Mouse (Mus musculus): ENCODE measurements around the gene 4921504E06Rik.

4921504E06Rik gene

DNA sequence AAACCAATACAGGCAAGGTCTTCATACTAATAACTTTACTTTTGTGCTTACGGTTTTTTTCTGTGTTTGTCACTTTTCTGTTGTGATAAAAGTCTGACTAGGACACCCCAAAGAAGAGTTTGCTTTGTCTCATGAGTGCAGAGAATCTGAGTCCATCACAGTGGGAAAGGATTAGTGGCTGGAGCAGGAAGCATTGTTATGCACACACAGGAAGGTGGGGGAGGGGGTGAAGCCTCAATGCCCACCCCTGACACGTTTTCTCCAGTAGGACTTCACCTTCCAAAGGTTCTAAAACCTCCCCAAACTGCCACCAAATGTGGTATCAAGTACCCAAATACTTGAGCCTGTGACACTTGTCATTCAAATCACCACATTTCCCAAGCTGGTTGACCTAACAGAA lies 91.8 kb downstream of the 4921504E06Rik start:
- no peak overlapping the region for H3K4me3 ChIP-seq (replicated peaks; ENCODE audit: low read length)
- TF ChIP-seq POU5F1 (IDR thresholded peaks at IDR 0.05; ENCODE audit: borderline replicate concordance, low read length), result peak; percentile 88
- TF ChIP-seq CTCF (conservative IDR thresholded peaks at IDR 0.05; ENCODE audit: low read length), result no peak
- H3K36me3 ChIP-seq (ENCODE audit: insufficient read depth, low read length), result no peaks in the 10 kb centered on the region
- peaks cover 7% of the 10 kb centered on the region for H3K9me3 ChIP-seq (ENCODE audit: low read length)
- H3K4me1 ChIP-seq (replicated peaks; ENCODE audit: low read depth, low read length), result peaks cover 5% of the 10 kb centered on the region
- peaks cover 9% of the 10 kb centered on the region; the same call in 1 of the 2 replicates for H3K27me3 ChIP-seq (ENCODE audit: insufficient read depth, low read length)

DNA sequence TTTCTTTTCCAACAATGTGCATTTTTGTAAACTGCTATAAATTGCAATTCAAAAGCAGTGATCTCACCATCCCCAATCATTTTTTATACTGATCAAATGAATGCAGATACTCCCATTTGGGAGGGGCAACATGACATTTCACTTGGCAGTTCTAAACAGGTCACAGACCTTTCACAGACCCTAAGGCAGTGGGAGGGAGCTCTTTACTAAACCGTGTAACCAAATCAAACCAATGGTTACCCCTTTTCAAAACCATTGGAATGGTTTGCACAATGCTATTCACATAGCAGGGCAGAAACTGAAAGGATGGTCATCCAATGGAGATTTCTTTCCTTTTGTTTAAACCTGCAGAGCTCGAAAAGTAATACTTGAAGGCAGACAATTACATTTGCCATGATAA lies 94.9 kb downstream of the 4921504E06Rik start:
- Histone ChIP-seq H3K36me3 (ENCODE audit: insufficient read depth, low read length) (no peaks in the 10 kb centered on the region), H3K4me3 (replicated peaks; ENCODE audit: low read length) (no peak overlapping the region), H3K4me1 (replicated peaks; ENCODE audit: low read depth, low read length) (peaks cover 5% of the 10 kb centered on the region), H3K27me3 (ENCODE audit: insufficient read depth, low read length) (peaks cover 37% of the 10 kb centered on the region), H3K9me3 (ENCODE audit: low read length) (peaks cover 7% of the 10 kb centered on the region)
- no peak for TF ChIP-seq CTCF (conservative IDR thresholded peaks at IDR 0.05; ENCODE audit: low read length)
- no peak for TF ChIP-seq POU5F1 (IDR thresholded peaks at IDR 0.05; ENCODE audit: borderline replicate concordance, low read length)
- no peak for TF ChIP-seq NANOG (IDR thresholded peaks at IDR 0.05; ENCODE audit: borderline replicate concordance, low read length)

DNA sequence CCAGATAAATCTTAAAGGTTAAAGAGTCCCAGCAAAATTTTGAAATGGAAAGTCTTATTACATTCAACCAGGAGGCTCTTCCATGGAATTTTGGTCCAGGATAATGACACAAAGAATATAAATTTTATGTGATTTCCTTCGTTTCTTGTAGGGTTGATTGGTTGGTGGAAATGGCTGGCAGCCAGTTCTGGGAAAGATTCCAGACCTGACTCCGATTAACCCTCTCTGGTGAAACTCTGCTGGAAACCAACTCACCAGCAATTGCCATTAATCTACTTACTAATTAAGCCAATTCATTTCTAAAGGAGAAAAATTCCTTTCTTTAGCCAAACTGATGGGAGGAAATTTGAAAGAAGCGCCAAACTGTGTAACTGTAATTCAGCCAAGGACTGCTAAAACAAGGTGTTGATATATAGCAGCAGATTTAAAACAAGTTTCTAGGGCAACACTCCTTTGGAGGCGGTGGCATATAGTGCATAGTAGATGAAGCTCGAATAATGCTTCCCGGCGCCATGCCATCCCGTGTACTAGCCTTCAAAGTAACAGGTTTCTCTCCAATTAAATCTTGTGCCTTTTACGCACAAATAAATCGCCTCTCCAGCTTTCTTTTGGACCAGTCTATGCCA lies 97.7 kb downstream of the 4921504E06Rik start:
- H3K27me3 ChIP-seq (ENCODE audit: insufficient read depth, low read length), result peaks cover 65% of the 10 kb centered on the region
- H3K4me3 ChIP-seq (replicated peaks; ENCODE audit: low read length), result no peak overlapping the region
- no peaks in the 10 kb centered on the region for H3K9me3 ChIP-seq (ENCODE audit: low read length)
- TF ChIP-seq POU5F1 (IDR thresholded peaks at IDR 0.05; ENCODE audit: borderline replicate concordance, low read length), result no peak
- TF ChIP-seq NANOG (IDR thresholded peaks at IDR 0.05; ENCODE audit: borderline replicate concordance, low read length), result no peak
- TF ChIP-seq CTCF (conservative IDR thresholded peaks at IDR 0.05; ENCODE audit: low read length), result no peak
- peaks cover 13% of the 10 kb centered on the region; the same call in 1 of the 2 replicates for H3K4me1 ChIP-seq (replicated peaks; ENCODE audit: low read depth, low read length)
- H3K36me3 ChIP-seq (ENCODE audit: insufficient read depth, low read length), result no peaks in the 10 kb centered on the region

DNA sequence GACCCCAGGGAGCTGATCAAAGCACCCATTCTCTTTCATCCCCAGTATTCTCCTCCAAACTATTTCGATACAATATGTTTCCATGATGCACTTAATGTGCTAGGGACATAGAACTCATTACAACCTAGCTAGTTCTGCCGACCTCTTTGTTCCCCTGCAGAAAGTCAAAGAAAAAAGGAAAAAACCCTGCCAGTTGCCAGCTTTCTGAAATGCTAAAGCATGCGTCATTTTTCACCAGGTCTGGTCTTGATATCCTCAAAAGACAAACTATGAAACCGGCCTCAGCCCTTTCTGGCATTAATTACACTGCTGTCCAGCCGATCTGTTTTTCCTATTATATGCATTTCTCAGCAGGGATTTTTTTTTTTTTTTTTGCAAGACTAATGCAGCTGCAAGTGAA lies 98.5 kb downstream of the 4921504E06Rik start:
- peaks cover 72% of the 10 kb centered on the region for H3K27me3 ChIP-seq (ENCODE audit: insufficient read depth, low read length)
- H3K36me3 ChIP-seq (ENCODE audit: insufficient read depth, low read length), result no peaks in the 10 kb centered on the region
- H3K4me3 ChIP-seq (replicated peaks; ENCODE audit: low read length), result no peak overlapping the region
- peaks cover 13% of the 10 kb centered on the region; the same call in 1 of the 2 replicates for H3K4me1 ChIP-seq (replicated peaks; ENCODE audit: low read depth, low read length)
- TF ChIP-seq NANOG (IDR thresholded peaks at IDR 0.05; ENCODE audit: borderline replicate concordance, low read length) (no peak), POU5F1 (IDR thresholded peaks at IDR 0.05; ENCODE audit: borderline replicate concordance, low read length) (no peak), CTCF (conservative IDR thresholded peaks at IDR 0.05; ENCODE audit: low read length) (no peak)
- H3K9me3 ChIP-seq (ENCODE audit: low read length), result no peaks in the 10 kb centered on the region

DNA sequence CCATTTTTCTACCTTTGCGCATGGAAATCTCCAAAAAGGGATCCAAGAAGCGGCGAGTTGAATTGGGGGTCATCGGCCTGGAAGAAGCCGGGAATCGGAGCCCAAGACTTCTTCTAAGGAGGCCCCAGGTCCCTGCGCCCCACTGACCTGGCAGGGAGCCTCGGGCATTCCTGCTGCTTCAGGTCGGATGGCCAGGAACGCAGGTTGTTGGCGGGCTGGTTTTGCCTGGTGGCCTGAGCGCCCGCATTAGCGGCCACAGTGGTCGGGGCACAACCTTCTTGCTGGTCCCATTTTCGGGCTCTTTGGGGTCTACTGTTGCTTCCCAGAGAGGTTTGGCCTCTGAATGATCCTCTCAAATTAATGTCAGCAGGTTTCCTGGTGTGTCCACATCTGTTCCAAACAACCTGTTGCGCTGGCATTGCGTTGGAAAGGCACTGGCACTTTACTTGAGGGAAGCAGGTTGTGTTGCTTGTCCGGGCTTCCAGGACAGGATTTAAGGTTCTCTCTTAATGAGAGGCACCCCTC lies 101.1 kb downstream of the 4921504E06Rik start:
- TF ChIP-seq NANOG (IDR thresholded peaks at IDR 0.05; ENCODE audit: borderline replicate concordance, low read length) (no peak), POU5F1 (IDR thresholded peaks at IDR 0.05; ENCODE audit: borderline replicate concordance, low read length) (no peak), CTCF (conservative IDR thresholded peaks at IDR 0.05; ENCODE audit: low read length) (no peak)
- H3K4me3 ChIP-seq (replicated peaks; ENCODE audit: low read length), result peak overlapping the region; percentile 80
- peaks cover 93% of the 10 kb centered on the region for H3K27me3 ChIP-seq (ENCODE audit: insufficient read depth, low read length)
- H3K4me1 ChIP-seq (replicated peaks; ENCODE audit: low read depth, low read length), result peaks cover 22% of the 10 kb centered on the region
- H3K36me3 ChIP-seq (ENCODE audit: insufficient read depth, low read length), result no peaks in the 10 kb centered on the region
- no peaks in the 10 kb centered on the region for H3K9me3 ChIP-seq (ENCODE audit: low read length)

DNA sequence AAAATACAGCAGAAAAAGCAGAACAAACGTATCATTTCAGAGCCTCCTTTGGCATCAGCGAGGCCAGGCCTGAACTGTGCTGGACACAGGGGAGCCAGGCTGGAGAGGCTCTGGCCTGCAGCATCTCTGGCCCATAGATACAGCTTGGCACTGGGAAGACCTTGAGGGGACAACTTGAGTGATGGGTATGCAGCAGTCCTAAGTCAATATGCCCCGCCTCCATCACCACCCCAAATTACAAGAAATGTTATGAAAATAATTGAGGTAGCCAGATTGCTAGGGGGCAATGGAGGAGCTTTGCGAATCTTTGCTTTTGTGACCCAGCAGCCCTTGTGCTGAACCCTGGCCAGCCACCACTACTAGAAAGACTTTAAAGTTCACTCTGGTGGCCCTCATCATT lies 104.4 kb downstream of the 4921504E06Rik start:
- Histone ChIP-seq H3K4me3 (replicated peaks; ENCODE audit: low read length) (no peak overlapping the region), H3K9me3 (ENCODE audit: low read length) (no peaks in the 10 kb centered on the region), H3K36me3 (ENCODE audit: insufficient read depth, low read length) (no peaks in the 10 kb centered on the region), H3K4me1 (replicated peaks; ENCODE audit: low read depth, low read length) (peaks cover 39% of the 10 kb centered on the region), H3K27me3 (ENCODE audit: insufficient read depth, low read length) (peaks cover 96% of the 10 kb centered on the region)
- TF ChIP-seq CTCF (conservative IDR thresholded peaks at IDR 0.05; ENCODE audit: low read length) (no peak), POU5F1 (IDR thresholded peaks at IDR 0.05; ENCODE audit: borderline replicate concordance, low read length) (no peak), NANOG (IDR thresholded peaks at IDR 0.05; ENCODE audit: borderline replicate concordance, low read length) (no peak)

DNA sequence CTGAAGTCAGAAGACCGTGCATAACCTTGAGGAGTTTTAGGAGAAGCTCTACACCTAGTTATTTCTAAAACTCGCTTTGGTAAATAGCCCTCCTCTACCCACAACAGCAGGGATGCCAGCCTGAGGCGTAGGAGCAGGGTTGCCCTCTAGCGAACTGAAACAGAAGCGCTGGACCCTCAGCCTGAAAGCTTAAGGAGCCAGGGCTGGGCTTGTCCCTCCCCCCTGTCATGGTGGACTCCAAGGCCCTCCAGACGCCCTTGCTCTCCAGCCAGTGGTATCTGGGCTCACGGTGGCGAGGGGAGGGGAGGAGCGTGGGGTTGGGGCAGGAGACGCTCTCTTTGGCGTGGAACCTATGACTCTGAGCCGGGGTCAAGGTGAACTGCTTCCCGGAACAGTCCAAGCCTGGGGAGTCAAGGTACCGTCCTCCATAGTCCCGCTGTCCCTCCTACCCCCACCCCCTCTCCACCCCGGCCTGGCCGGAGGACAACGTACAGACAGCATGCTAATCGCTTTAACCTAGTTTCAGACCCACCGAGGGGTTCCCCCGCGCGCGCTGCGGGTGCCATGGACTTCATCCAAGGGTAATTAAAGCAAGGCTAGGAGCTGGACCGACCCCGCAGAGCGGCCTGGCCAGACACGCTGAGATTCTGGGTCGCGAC lies 105.5 kb downstream of the 4921504E06Rik start:
- Histone ChIP-seq H3K4me1 (replicated peaks; ENCODE audit: low read depth, low read length) (peaks cover 39% of the 10 kb centered on the region), H3K36me3 (ENCODE audit: insufficient read depth, low read length) (no peaks in the 10 kb centered on the region), H3K27me3 (ENCODE audit: insufficient read depth, low read length) (peaks cover 95% of the 10 kb centered on the region), H3K9me3 (ENCODE audit: low read length) (no peaks in the 10 kb centered on the region), H3K4me3 (replicated peaks; ENCODE audit: low read length) (peak overlapping the region; percentile 26)
- TF ChIP-seq POU5F1 (IDR thresholded peaks at IDR 0.05; ENCODE audit: borderline replicate concordance, low read length) (no peak), CTCF (conservative IDR thresholded peaks at IDR 0.05; ENCODE audit: low read length) (peak; percentile 23), NANOG (IDR thresholded peaks at IDR 0.05; ENCODE audit: borderline replicate concordance, low read length) (no peak)

DNA sequence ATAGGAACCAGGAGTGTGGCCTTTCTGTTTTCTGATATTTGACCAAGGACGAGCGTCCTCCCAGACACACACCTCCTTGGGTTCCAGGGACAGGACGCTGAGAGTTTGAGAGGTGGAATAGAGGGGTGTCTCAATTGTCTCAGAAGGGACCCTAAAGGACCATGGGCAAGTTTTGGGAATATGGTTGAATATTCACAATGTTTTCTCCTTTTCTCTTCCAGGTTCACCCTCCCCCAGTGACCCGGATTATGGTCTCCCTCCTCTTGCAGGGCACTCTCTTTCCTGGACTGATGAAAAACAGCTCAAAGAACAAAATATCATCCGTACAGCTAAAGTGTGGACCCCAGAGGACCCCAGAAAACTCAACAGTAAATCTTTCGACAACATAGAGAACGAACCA lies 107.0 kb downstream of the 4921504E06Rik start:
- Histone ChIP-seq H3K36me3 (ENCODE audit: insufficient read depth, low read length) (no peaks in the 10 kb centered on the region), H3K9me3 (ENCODE audit: low read length) (no peaks in the 10 kb centered on the region), H3K27me3 (ENCODE audit: insufficient read depth, low read length) (peaks cover 93% of the 10 kb centered on the region), H3K4me3 (replicated peaks; ENCODE audit: low read length) (peak overlapping the region; percentile 78; the same call in 1 of the 2 replicates), H3K4me1 (replicated peaks; ENCODE audit: low read depth, low read length) (peaks cover 30% of the 10 kb centered on the region)
- TF ChIP-seq NANOG (IDR thresholded peaks at IDR 0.05; ENCODE audit: borderline replicate concordance, low read length), result no peak
- no peak for TF ChIP-seq POU5F1 (IDR thresholded peaks at IDR 0.05; ENCODE audit: borderline replicate concordance, low read length)
- TF ChIP-seq CTCF (conservative IDR thresholded peaks at IDR 0.05; ENCODE audit: low read length), result no peak
